Mouse (Mus musculus) lung, postnatal 4 days (tissue): ENCODE measurements around the gene Camkmt.

Source experiments
- DNase-seq, 2 experiments: peaks; one replicate each; pipeline ENCODE4 v3.0.0; 2021

Camkmt gene

DNA sequence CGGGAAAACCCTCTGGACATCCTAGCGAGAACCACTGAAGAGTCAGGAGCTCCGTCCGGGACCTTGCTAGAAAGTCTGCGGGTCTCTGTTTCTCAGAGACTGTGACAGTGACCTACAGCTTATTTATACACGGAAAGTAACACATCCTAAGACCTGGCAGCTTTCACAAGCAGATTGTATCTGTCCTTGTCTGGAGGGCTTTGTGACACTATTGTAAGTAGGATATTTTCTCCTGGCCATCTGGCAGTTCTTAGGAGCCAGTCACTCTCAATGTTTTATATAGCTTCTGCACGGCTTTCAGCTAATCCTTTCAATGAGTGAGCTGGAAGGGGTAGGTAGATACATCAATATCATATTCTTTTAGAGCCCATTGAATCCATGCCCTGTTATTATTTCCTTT lies 218.2 kb downstream of the Camkmt start:
- DNase-seq: no peak

DNA sequence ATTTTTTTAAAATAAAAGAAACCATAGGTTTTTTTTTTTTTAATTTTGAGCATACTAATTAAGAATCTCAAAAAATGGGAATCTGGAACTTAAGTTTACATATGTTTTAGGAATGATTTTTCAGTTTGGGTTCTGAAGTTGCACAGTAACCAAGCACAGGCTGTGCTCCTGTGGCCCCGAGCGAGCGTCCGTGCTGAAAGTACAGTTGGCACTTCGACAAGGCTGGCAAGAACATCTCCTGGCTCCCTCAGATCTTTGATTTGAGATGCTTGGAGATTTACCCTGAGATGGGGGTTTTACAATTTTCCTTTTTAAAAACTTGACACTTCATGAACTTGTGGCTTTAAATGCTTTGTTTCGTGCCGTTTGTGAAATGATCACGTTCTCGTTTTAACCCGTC lies 218.7 kb downstream of the Camkmt start:
- DNase-seq: no peak

DNA sequence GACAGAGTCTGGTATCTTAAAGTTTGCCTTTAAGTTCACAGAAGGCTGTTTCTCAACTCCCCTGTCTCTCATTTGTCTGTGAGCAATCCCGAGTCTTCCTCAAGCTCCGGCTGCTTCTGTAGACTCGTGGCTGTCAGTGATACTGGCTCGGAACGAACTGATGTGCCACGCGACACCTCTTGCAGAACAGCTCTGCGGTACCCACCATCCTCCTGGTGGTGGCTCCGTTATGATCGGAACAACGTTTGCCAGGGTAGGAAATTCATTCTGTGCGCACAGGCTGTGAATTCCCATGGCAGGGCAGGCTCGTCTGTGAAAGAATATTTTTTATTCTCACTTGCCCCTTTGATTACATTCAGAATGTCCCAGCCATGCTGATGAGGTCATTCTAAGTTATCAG lies 221.0 kb downstream of the Camkmt start:
- no peak for DNase-seq

DNA sequence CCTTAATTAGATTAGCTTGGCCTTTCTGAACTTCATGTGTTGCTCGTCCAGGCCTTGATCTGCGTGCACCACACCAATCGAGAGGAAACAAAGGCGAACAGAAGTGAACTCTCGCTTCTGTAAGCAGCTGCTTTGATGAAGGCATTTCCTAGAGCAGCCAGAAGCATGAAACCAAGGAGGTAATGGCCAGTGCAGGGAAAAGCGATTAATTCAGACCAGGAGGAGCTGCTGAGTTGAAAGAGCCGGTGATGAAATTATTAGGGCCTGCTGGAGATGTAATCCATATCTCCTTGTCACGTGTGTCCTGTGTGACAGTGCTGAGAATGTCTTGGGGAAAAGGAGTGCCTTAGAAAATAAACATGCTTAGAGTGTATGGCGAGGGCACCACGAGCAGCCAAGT lies 228.0 kb downstream of the Camkmt start:
- no peak for DNase-seq

DNA sequence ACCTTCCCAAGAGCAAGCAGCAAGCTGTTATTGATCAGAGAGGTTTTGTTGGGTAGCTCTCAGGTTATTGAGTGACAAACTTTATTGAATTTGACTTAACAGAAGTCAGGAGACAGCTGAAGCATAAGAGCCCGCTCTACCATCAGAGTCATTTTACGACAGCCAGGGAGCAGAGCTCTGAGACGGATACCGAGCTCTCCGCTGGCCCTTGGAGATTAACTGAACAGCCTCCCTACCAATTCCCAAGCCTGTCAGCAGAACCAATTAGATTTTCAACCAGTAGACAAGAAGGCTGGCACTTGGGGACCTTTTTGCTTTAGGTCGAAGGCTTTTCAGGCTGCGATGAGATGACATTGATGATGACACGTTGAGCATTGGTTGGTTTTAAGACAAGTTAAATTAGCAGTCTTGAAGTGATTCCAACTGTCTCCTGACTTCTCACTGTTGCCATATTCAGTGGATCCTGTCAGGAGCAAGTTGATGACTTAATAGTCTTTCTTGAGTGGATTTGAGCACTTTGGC lies 229.5 kb downstream of the Camkmt start:
- no peak for DNase-seq

DNA sequence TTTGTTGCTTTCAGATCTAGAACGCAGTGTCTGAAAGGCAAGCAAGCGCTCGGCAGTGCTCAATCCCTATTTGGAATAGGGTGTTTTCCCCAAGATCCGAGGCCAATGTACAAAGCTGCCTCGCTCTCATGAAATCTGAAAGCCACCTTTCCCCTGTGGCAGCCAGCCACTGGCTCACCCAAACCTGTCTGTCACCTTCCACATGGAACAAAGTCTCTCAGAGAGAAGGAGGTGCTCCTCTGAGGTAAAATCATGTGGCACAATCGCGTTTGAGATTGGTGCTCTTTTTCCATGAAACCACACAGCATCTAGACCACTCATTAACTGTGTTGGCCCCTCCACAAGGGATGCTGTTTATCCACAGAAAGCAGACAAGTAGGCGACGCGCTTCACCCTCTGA lies 238.5 kb downstream of the Camkmt start:
- DNase-seq: no peak

DNA sequence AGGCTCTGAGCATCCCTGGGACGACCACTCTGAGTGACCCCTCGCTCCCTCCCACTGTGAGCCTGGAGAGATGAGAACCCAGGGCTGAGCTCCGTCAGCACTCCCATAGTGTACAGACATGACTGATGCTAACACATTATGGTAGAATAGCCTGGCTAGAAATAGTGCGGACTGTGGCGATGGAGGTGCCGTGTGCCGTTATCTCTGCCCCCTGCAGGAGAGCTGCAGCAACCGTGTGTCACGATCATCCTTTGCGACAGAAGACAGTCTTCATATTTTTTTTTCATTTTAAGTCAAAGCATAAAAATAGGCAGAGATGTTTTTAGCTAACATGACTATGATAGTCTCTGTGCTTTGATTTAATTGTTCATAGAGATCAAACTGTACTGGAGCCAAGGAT lies 245.1 kb downstream of the Camkmt start:
- no peak for DNase-seq

DNA sequence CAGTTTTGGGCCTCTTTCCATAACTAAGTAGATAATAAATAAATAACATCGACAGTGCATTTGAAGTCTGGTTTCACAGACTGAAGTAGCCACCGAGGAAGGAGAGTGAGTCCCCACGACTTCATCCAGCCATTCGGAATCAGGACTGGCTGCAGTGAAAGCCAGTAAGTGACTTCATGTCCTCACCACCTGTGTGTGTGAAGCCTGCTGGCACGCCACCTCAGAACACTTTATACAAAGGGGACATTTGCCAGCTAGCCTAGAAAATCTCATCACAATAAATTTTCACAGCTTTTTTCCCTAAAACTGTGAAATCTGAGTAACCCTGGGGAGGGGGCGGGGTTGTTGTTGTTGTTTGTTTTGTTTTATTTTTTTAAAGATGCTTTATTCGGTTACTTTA lies 247.3 kb downstream of the Camkmt start:
- DNase-seq: no peak

DNA sequence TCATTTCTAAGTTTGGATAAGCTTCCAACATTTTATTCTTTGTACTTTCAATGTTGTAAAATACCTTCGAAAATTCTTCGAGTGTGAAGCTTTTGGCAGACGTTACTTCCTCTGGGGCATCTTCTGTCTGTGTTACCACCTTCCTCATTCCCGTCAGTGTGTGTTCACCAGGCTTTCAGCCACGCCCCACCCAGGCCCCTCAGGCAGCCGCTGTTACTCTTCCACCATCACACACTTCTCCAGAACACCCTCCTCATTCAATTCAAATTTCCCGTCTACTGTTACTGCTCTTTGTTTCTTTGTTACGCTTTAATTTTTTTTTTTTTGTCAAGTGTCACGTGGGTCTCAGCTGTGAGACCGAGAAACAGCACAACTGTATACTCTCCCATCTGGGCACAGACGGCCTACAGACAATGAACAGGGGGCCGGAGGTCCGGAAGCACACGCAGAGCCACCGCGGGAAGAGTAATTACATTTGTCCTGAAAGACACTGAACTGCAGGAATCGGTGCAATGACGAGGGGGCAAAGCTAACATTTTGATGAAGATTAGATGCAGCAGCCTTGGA lies 250.9 kb downstream of the Camkmt start:
- no peak for DNase-seq

DNA sequence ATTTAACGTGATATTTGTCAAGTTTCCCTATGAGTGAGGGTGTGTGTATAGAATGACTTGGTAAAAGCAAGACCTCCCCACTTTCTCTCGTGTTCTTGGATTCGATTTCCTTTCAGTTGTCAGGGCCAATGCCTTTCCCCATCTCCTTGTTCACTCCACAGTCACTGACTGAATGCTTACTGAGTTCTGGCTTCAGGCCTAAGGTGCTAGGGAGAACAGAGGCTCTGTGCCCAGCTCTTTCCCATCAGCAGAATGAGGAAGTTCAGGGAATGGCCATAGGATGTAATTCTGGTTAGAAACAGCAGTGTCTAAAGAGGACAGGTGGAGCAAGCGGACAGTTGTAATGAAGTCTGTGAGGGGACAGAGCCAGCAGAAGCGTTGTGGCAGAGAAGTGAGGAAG lies 252.1 kb downstream of the Camkmt start:
- no peak for DNase-seq

DNA sequence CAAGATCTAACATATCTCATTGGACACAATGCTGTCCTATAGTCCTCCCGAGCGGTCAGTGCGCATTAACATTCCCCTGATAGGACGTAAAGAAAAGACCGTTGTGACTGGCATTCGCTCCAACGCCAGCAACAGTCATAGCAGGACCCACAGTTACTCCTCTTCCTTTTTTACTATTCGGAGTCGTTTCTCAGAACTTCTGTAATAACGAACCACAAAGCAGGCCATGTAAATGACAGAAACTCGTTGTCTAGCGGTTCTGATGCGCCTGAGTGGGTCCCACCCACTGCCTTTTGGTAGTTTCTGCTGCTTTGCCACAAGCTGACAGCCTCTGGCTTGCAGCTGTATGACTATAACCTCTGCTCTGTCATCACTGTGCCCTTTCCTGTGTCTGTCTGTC lies 253.1 kb downstream of the Camkmt start:
- DNase-seq: no peak

DNA sequence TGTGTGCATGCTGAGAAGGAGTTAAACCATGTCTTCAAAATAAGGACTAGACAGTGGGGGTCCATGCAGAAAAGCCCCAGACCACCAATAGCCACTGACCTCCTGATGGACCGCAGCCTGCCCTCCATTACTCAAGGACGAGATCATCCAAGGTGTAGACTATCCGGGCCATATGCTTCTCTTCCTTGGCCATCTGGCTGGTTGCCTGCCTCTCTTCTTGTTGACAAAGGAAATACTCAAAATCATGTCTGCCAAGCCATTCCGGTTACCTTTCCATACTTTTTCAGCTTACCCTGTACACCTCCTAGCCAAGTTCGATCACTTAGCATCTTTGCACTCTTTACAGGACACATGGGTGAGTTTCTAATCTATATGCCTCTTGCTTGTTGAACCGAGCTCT lies 256.3 kb downstream of the Camkmt start:
- DNase-seq: no peak

DNA sequence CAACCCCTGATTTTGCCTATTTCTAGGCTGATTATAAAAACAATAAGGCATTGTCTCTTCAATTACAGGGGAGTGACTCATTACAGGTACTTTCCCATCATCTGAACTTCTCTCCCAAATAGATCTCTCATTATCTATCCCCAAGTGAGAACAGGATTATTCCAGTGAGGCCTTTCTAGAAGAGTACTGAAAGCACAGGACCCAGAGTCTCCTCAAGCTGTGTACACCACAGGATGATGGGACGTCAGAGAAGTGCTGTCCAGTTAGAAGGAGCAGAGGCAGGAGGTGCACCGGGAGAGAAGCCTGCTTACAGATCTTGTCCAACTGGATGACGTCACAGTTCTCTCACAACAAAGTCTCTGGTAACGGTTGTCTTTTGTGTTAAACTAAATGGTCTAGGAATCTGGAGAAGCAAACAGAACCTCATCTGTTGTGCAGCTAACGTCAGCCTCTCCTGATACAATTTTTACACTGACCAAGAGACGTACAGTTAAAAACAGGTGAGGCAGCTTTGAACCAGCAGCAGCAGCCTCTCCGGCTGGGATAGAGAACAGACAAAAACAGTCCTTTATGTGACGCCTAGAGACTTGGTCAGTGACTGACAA lies 259.1 kb downstream of the Camkmt start:
- DNase-seq: no peak

DNA sequence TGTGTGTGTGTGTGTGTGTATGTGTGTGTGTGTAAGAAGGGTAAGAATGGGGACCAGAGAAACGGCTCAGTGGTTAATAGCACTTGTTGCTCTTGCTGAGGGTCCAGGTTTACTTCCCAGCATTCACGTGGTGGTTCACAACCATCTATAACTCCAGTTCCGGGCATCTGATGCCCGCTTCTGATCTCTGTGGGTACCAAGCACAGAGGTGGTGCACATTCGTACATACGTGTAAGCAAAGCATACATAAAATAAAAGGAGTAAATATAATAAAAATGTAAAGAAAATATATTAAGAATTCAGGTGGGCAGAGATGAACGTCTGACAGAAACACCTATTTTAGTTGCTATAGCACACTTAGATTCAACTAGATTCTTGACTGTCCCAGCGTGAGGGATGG lies 260.9 kb downstream of the Camkmt start:
- DNase-seq: no peak

DNA sequence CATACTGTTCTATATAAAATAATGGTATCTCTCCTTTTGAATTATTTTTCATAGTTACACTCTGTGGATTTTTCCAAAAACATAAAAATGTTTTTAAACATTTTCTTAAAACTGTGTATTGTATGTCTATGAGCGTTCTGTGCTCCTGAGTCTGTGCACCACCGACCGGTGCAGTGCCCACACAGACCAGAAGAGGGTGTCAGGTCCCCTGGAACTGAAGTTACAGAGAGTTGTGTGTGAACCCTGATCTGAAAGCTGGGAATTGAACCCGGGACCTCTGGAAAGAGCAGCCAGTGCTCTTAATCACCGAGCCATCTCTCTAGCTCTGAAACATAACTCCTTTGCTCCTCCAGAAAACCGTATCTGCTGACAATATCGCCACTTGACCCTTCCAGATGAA lies 262.4 kb downstream of the Camkmt start:
- no peak for DNase-seq

DNA sequence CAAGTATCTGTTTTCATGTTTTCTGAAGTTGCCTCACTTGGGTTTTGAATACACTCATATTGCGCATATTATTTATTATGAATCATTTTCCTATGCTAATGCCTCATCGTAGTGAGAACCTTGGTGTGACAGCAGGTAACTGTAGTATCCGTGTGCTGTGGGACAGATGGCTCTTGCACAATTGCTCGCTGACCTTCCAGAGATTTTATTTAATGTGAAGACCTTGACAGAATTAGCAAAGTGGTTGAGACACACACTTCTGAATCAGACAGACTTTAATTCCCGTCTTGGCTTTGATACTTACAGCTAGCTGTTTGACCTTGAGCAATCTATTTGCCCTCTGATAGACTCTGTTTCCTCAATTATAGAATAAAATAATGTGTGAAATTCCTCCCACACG lies 262.8 kb downstream of the Camkmt start:
- DNase-seq: no peak

DNA sequence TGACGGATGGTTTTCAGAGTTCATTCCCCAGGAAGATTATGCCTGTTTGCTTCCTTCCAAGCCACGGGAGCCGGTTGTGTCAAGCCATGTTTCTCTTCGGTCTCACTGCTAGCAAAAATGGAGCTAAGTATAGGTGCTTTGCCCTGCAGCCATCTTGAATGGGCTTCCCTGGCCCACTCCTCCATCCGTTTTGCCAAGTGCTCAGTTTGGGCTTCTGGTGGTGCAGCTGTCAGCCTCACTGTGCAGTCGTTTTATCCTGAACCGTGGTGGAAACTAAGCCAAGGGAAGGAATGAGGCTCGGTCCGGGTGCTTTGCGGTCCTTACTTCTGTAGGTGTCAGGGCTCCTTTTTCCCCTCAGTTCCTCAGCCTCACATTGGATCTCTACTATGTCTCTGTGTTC lies 263.3 kb downstream of the Camkmt start:
- no peak for DNase-seq

DNA sequence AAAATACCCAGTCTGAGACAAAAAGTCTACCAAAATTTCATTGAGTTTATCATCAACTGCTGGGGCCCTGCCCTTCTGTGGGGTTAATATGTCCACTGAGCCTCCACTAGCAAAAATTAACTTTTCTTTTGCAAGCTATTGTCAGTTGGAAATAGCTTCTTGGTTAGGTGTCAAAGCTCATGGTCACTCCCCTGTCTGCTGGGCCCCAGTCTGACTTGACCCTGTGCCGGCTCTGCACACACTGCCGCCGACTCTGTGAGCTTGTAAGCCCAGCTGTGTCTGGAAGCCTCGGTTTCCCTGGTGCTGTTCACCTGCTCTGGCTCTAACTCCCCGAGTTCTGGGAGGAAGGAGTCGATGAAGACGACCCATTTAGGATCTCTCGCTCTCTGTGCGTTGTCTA lies 265.0 kb downstream of the Camkmt start:
- no peak for DNase-seq

DNA sequence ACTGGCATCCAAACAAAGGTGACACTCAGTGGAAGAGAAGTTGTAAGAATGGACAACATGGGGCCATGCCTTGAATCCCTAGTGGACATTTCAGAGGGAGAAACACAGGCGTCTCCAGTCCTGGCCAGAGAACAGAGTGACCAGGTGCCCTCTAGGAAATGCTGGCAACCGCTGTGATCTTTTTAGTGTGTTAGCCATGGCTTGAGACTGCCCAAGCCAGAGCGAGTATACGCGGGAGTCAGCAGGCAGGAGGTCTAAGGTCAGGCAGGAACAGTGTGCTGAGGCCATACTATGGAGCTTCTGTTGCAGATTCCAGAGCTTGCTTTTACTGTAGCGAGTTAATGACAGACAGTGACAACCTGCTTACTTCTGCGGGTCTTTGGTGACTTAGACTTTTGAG lies 270.7 kb downstream of the Camkmt start:
- DNase-seq: no peak

DNA sequence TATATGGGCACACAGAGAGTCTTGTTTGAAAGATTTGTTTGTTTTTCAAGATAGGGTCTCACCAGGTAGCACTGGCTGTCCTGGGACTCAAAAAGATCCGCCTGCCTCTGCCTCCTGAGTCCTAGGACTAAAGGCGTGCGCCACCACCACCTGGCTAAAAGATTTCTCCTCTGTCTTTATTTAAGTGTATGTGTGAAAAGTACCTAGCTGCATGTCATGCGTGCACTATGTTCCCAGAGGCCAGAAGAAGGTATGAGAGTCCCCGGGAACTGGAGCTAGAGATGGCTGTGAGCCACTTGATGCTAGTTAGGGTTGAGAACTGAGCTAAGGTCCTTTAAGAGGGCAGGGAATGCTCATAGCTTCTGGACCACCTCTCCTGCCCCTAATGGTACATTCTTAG lies 277.0 kb downstream of the Camkmt start:
- DNase-seq: no peak

DNA sequence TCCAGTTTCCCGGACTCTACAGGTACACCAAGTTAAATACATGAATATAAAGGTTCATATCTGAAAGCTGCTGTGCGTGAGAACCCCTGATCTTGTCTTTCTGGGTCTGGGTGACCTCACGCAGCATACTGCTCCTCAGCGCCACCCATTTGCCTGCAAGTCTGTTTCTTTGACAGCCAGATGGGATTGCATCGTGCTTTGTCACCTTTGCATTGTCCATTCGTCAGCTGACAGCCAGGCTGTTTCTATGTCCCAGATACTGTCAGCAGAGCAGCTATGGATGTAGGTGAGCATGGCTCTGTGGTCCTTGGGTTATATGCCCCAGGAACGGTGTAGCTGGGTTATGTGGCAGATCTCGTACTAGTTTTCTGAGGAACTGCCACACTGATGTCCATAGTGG lies 278.4 kb downstream of the Camkmt start:
- no peak for DNase-seq

DNA sequence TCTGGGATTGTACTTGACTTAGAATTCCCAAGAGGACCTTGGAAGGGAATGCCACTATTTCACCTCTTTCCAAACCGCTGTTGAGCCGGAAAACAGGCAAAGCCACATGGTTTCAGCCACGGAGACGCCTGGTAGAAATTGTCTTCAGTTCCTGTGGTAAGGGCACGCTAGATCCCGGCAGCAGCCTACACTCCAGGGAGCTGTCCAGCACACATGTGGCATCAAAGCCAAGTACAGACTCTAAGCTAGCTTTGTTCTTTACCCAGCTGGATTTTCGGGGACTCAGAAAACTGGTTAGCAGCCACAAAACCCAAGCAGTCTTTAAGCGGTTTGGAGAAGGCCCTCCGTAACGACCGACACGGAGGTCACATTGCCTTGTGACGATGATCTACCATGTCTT lies 281.7 kb downstream of the Camkmt start:
- peak; percentile 16 to 32 for DNase-seq

DNA sequence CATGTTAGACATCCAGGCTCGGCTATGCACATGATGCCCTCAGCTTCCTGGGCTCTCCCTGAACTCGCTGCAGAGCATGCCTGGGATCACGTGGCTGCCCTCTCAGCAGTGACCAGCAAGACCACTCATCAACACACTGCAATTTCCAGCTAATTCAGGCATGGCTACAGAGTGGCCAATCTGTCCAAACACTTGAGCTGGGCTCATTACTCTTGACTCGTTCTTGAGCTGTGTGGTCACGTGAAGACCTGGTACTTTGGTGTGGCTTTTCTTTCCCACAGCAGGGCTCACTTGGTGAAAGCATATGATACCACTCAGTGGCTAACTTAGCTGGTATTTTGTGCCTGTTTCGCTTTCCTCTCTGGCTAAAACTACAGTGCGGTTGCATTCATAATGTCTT lies 282.2 kb downstream of the Camkmt start:
- DNase-seq: peak in 1 of 2 experiments; percentile 34

DNA sequence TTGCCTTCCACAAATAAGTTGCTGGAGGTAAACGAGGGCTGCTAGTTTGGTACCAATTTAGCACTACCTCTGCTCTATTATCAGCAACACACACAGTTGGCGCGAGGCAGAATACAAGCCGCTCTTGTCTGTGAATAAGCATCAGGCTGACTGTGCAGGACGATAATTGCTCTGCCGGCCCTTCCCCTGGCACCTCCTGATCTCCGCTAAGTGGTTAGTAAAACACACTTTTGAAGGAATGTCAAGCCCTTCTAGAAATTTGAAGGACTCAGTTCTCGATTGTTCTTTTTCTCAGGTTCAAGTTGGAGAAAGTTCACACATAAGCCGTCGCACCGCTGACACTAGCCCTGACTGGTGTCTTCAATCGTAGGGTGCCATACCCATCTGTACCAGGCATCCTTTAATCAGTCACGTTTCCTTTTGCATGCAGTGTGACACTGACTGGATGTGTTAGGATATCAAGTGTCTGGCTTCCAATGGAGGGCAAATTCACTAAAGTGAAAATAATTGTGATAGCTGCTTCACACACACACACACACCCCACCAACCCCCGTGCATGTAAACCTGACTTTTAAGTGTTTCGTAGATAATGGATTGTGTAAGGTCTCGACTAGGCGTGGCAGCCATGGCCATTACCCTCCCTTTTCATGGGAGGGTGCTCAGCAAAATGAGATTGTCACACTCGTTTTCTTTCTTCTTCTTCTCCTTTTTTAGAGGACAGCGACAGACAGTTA lies 283.9 kb downstream of the Camkmt start:
- no peak for DNase-seq

DNA sequence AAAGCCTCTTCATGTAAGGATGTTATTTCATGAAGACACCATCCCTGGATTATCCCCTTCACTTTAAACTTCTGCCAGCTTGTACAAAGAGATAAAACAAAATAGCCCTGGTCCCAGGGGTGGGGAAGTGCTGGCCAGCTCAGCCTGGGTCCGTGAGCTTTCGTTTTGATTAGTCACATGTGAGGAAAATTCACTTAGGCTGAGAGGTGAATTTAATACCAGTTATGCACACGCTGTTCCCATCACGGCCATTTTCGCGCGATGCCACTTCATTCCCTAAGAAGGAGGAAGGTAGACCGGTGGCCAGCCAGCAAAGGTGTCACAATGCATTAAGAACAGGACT lies 284.5 kb downstream of the Camkmt start:
- no peak for DNase-seq
